Mouse (Mus musculus): Measurements from ENCODE around the gene Fastk.

DNA sequence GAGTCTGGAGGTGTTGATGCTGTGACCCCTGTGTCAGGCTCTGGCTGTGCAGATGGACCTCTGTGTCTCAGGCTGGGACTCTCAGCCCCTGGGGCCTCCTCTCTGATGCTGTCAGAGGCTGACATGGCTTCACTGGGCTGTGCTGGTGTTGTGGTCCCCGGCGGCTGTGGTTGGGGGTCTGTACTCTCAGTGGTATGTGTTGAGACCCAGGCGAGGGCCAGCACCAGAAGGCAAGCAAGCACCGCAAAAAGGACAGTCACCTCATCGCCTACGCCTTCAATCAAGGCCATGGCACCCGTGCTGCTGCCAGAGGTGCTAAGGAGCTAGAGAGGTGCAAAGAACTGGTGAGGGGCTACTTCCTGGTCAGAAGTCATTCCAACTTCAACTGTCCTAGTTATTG, 1.5 kb upstream of the Fastk start:
- TF ChIP-seq CTCF (IDR thresholded peaks at IDR 0.05) (no peak), EP300 (IDR thresholded peaks at IDR 0.05) (no peak)
